Mouse (Mus musculus) T-cell, adult 2 months (primary cell): Measurements from ENCODE around the gene Bcl9l.

Experiments
- DNase-seq: peaks from one replicate; pipeline ENCODE4 v3.0.0; 2022; ENCODE audit warnings: low spot score

Gene Bcl9l

GRCm38 (mm10) chr9:44511935-44512716 is 29.5 kb downstream of the Bcl9l start:
- no peak for DNase-seq

- DNase-seq: no peak
Measured at GRCm38 (mm10) chr9:44512717-44513003, 30.0 kb downstream of the Bcl9l start.

- DNase-seq: no peak
Measured at GRCm38 (mm10) chr9:44513121-44513520, 30.5 kb downstream of the Bcl9l start.

- DNase-seq: no peak
Measured at GRCm38 (mm10) chr9:44513610-44514009, 31.0 kb downstream of the Bcl9l start.

- no peak for DNase-seq
Measured at GRCm38 (mm10) chr9:44514147-44514546, 31.5 kb downstream of the Bcl9l start.

- peak; percentile 83 for DNase-seq
Measured at GRCm38 (mm10) chr9:44515131-44515751, 32.6 kb downstream of the Bcl9l start.

- DNase-seq: no peak
Measured at GRCm38 (mm10) chr9:44515891-44516290, 33.3 kb downstream of the Bcl9l start.

- peak; percentile 64 for DNase-seq
Measured at GRCm38 (mm10) chr9:44517368-44517767, 34.7 kb downstream of the Bcl9l start.

GRCm38 (mm10) chr9:44518068-44518467 is 35.4 kb downstream of the Bcl9l start:
- DNase-seq: no peak

GRCm38 (mm10) chr9:44521927-44522326 is 39.3 kb downstream of the Bcl9l start:
- DNase-seq: no peak

- DNase-seq: no peak
Measured at GRCm38 (mm10) chr9:44523686-44524085, 41.1 kb downstream of the Bcl9l start.

- DNase-seq: no peak
Measured at GRCm38 (mm10) chr9:44524235-44524826, 41.7 kb downstream of the Bcl9l start.

- no peak for DNase-seq
Measured at GRCm38 (mm10) chr9:44525001-44525400, 42.4 kb downstream of the Bcl9l start.

- DNase-seq: no peak
Measured at GRCm38 (mm10) chr9:44525589-44525988, 43.0 kb downstream of the Bcl9l start.

- peak; percentile 47 for DNase-seq
Measured at GRCm38 (mm10) chr9:44526337-44527112, 43.9 kb downstream of the Bcl9l start.

GRCm38 (mm10) chr9:44528340-44528739 is 45.7 kb downstream of the Bcl9l start:
- no peak for DNase-seq

- DNase-seq: peak; percentile 89
Measured at GRCm38 (mm10) chr9:44532991-44533580, 50.5 kb downstream of the Bcl9l start.

GRCm38 (mm10) chr9:44537625-44538301 is 55.1 kb downstream of the Bcl9l start:
- peak; percentile 46 for DNase-seq

- DNase-seq: no peak
Measured at GRCm38 (mm10) chr9:44539816-44540421, 57.3 kb downstream of the Bcl9l start.

- no peak for DNase-seq
Measured at GRCm38 (mm10) chr9:44540676-44541075, 58.1 kb downstream of the Bcl9l start.

- DNase-seq: no peak
Measured at GRCm38 (mm10) chr9:44542364-44542763, 59.7 kb downstream of the Bcl9l start.
